Mouse (Mus musculus) MEL (cell line): ENCODE measurements at regions not wholly inside any gene's neighbourhood (a gene's known extent, or its start where the extent isn't known, plus 50 kb on each side); places are given as distances from the start of the nearest gene placed in this dataset.

Experiments used
- DNase-seq: peaks from one replicate; pipeline ENCODE4 v3.0.0; 2011; ENCODE audit warnings: low read depth, low spot score
- H3K27ac ChIP-seq: 2 replicates; pipeline ENCODE4 v1.5.1; 2012; ENCODE audit warnings: low read depth, mild to moderate bottlenecking, control low read depth, low read length, moderate library complexity; ENCODE audit not compliant: control insufficient read depth
- H3K27me3 ChIP-seq, 2 experiments: fragments of 150-350 bp in 1 of 2; sonication (generic) in 1 of 2; 2 replicates each; pipeline ENCODE4 v1.6.1; 2012; ENCODE audit warnings: low read length in 2 of 2, mild to moderate bottlenecking in 2 of 2, improper control_type of control experiment in 1 of 2, moderate library complexity in 1 of 2; ENCODE audit not compliant: insufficient read depth in 2 of 2, control insufficient read depth in 1 of 2
- H3K36me3 ChIP-seq, 2 experiments: 2 replicates each; pipeline ENCODE4 v1.6.1; 2012 to 2014; ENCODE audit warnings: low read length in 2 of 2, improper control_type of control experiment in 1 of 2, inconsistent platforms in 1 of 2, mild to moderate bottlenecking in 1 of 2; ENCODE audit not compliant: insufficient read depth in 2 of 2, control insufficient read depth in 1 of 2
- H3K4me1 ChIP-seq, 2 experiments: fragments of 150-350 bp in 1 of 2; sonication (generic) in 1 of 2; 2 replicates each; pipeline ENCODE4 v1.6.1; 2012; ENCODE audit warnings: low read length in 2 of 2, improper control_type of control experiment in 1 of 2, mild to moderate bottlenecking in 1 of 2; ENCODE audit not compliant: insufficient read depth in 2 of 2, control insufficient read depth in 1 of 2
- H3K4me3 ChIP-seq, 2 experiments: fragments of 150-350 bp in 1 of 2; sonication (generic) in 1 of 2; 2 replicates each; pipeline ENCODE4 v1.5.1; 2012; ENCODE audit warnings: low read depth in 2 of 2, low read length in 2 of 2, mild to moderate bottlenecking in 2 of 2, moderate library complexity in 2 of 2, control low read depth in 1 of 2, improper control_type of control experiment in 1 of 2; ENCODE audit not compliant: control insufficient read depth in 1 of 2, insufficient read depth in 1 of 2
- H3K79me2 ChIP-seq: 2 replicates; pipeline ENCODE4 v1.6.1; 2012; ENCODE audit warnings: mild to moderate bottlenecking, low read length, moderate library complexity; ENCODE audit not compliant: control insufficient read depth, poor library complexity, insufficient read depth
- H3K9ac ChIP-seq: 2 replicates; pipeline ENCODE4 v1.6.1; 2012; ENCODE audit warnings: low read depth, mild to moderate bottlenecking, control low read depth, low read length, moderate library complexity; ENCODE audit not compliant: control insufficient read depth, poor library complexity, severe bottlenecking
- H3K9me3 ChIP-seq: fragments of 150-350 bp; sonication (generic); replicated peaks from 2 replicates; pipeline ENCODE4 v1.6.1; 2012; ENCODE audit warnings: mild to moderate bottlenecking, low read length, improper control_type of control experiment, moderate library complexity; ENCODE audit not compliant: insufficient read depth
- CHD1 ChIP-seq: IDR thresholded peaks from 2 replicates; pipeline ENCODE4 v1.6.1; 2012; ENCODE audit warnings: low read depth, mild to moderate bottlenecking, inconsistent platforms, low read length, improper control_type of control experiment
- CHD2 ChIP-seq: IDR thresholded peaks from 2 replicates; pipeline ENCODE4 v1.6.1; 2011; ENCODE audit warnings: low read length, improper control_type of control experiment
- CTCF ChIP-seq, 3 experiments: IDR thresholded peaks in 2 of 3; conservative IDR thresholded peaks in 1 of 3; 2 replicates each; pipeline ENCODE4 v1.5.1; 2011 to 2012; ENCODE audit warnings: low read length in 3 of 3, low read depth in 2 of 3, mild to moderate bottlenecking in 2 of 3, improper control_type of control experiment in 1 of 3, inconsistent platforms in 1 of 3, mixed read lengths in 1 of 3, moderate library complexity in 1 of 3; ENCODE audit not compliant: control insufficient read depth in 1 of 3, insufficient read depth in 1 of 3, poor library complexity in 1 of 3, severe bottlenecking in 1 of 3
- ETS1 ChIP-seq: IDR thresholded peaks from 2 replicates; pipeline ENCODE4 v1.6.1; 2012; ENCODE audit warnings: low read depth, mild to moderate bottlenecking, inconsistent platforms, low read length, improper control_type of control experiment, moderate library complexity
- GABPA ChIP-seq: IDR thresholded peaks from 2 replicates; pipeline ENCODE4 v1.6.1; 2012; ENCODE audit warnings: low read depth, mild to moderate bottlenecking, inconsistent platforms, low read length, improper control_type of control experiment, moderate library complexity
- GATA1 ChIP-seq: IDR thresholded peaks from 2 replicates; pipeline ENCODE4 v1.6.1; 2011; ENCODE audit warnings: low read depth, low read length, improper control_type of control experiment
- KAT2A ChIP-seq: conservative IDR thresholded peaks from 2 replicates; pipeline ENCODE4 v1.6.1; 2012; ENCODE audit warnings: low read depth, low read length, improper control_type of control experiment, inconsistent platforms
- MAX ChIP-seq: IDR thresholded peaks from 2 replicates; pipeline ENCODE4 v1.6.1; 2011; ENCODE audit warnings: low read length, improper control_type of control experiment
- MAZ ChIP-seq: IDR thresholded peaks from 2 replicates; pipeline ENCODE4 v1.6.1; 2012; ENCODE audit warnings: low read depth, mild to moderate bottlenecking, inconsistent platforms, low read length, improper control_type of control experiment
- MEF2A ChIP-seq: IDR thresholded peaks from 2 replicates; pipeline ENCODE4 v1.6.1; 2014; ENCODE audit warnings: low read depth, mild to moderate bottlenecking, inconsistent platforms, low read length, improper control_type of control experiment; ENCODE audit not compliant: poor library complexity, insufficient replicate concordance, severe bottlenecking; ENCODE audit errors: extremely low read depth
- MXI1 ChIP-seq: IDR thresholded peaks from 2 replicates; pipeline ENCODE4 v1.6.1; 2011; ENCODE audit warnings: mild to moderate bottlenecking, low read depth, low read length, improper control_type of control experiment
- MYB ChIP-seq: IDR thresholded peaks from 2 replicates; pipeline ENCODE4 v1.6.1; 2011; ENCODE audit warnings: mild to moderate bottlenecking, low read depth, low read length, improper control_type of control experiment
- MYC ChIP-seq: IDR thresholded peaks from 2 replicates; pipeline ENCODE4 v1.6.1; 2011; ENCODE audit warnings: low read depth, mild to moderate bottlenecking, low read length, improper control_type of control experiment, moderate library complexity
- POLR2A ChIP-seq, 2 experiments: IDR thresholded peaks; 2 replicates each; pipeline ENCODE4 v1.6.1; 2011 to 2012; ENCODE audit warnings: low read length in 2 of 2, mild to moderate bottlenecking in 2 of 2, control low read depth in 1 of 2, improper control_type of control experiment in 1 of 2, low read depth in 1 of 2, moderate library complexity in 1 of 2; ENCODE audit not compliant: control insufficient read depth in 1 of 2, insufficient read depth in 1 of 2, poor library complexity in 1 of 2
- POLR2AphosphoS5 ChIP-seq: IDR thresholded peaks from 2 replicates; pipeline ENCODE4 v1.6.1; 2012; ENCODE audit warnings: low read depth, borderline replicate concordance, mild to moderate bottlenecking, inconsistent platforms, low read length, moderate library complexity, mixed read lengths
- RCOR1 ChIP-seq: IDR thresholded peaks from 2 replicates; pipeline ENCODE4 v1.6.1; 2012; ENCODE audit warnings: low read depth, mild to moderate bottlenecking, inconsistent platforms, low read length, improper control_type of control experiment
- SIN3A ChIP-seq: IDR thresholded peaks from 2 replicates; pipeline ENCODE4 v1.6.1; 2012; ENCODE audit warnings: low read length, improper control_type of control experiment, inconsistent platforms
- SMC3 ChIP-seq: IDR thresholded peaks from 2 replicates; pipeline ENCODE4 v1.6.1; 2011; ENCODE audit warnings: low read depth, low read length, improper control_type of control experiment
- TAL1 ChIP-seq: IDR thresholded peaks from 2 replicates; pipeline ENCODE4 v1.6.1; 2012; ENCODE audit warnings: mild to moderate bottlenecking, inconsistent platforms, low read length, moderate library complexity, mixed read lengths
- TBP ChIP-seq: IDR thresholded peaks from 2 replicates; pipeline ENCODE4 v1.8.0; 2011; ENCODE audit warnings: low read depth, low read length, improper control_type of control experiment
- UBTF ChIP-seq: IDR thresholded peaks from 2 replicates; pipeline ENCODE4 v1.6.1; 2012; ENCODE audit warnings: low read depth, mild to moderate bottlenecking, inconsistent platforms, low read length, improper control_type of control experiment, moderate library complexity, borderline replicate concordance; ENCODE audit not compliant: insufficient read depth
- USF2 ChIP-seq, 2 experiments: IDR thresholded peaks; 2 replicates each; pipeline ENCODE4 v1.6.1; 2011 to 2012; ENCODE audit warnings: improper control_type of control experiment in 2 of 2, low read length in 2 of 2, borderline replicate concordance in 1 of 2, inconsistent platforms in 1 of 2, low read depth in 1 of 2, mild to moderate bottlenecking in 1 of 2; ENCODE audit not compliant: insufficient read depth in 1 of 2
- ZC3H11A ChIP-seq: IDR thresholded peaks from 2 replicates; pipeline ENCODE4 v1.6.1; 2012; ENCODE audit warnings: low read depth, mild to moderate bottlenecking, inconsistent platforms, low read length, improper control_type of control experiment
- ZMIZ1 ChIP-seq: IDR thresholded peaks from 2 replicates; pipeline ENCODE4 v1.6.1; 2012; ENCODE audit warnings: low read depth, mild to moderate bottlenecking, inconsistent platforms, low read length, improper control_type of control experiment, moderate library complexity

DNA sequence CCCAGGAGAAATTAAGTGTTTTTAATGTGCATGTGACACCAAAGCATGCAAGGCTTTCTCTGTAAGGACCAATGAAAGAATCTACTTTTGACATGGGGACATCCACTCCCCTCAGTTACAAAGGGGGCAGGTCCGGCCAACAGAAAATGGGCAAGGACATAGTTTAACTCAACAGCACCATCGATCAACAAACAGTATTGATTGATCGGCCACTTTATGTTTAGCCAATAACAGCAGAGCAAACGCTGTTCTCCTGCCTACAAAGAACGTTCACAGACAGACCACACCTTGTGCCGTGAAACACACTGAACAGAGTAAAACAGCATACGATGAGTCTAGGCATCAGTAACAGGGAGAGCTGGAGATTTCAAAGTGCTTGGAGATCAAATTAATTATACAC lies 467.7 kb upstream of the Arid1b start:
- Histone ChIP-seq H3K36me3 (no peaks in the 10 kb centered on the region), H3K9me3 (no peaks in the 10 kb centered on the region), H3K4me3 (no peak overlapping the region), H3K27ac (no peak overlapping the region), H3K79me2 (no peaks in the 10 kb centered on the region), H3K9ac (no peak overlapping the region), H3K27me3 (no peaks in the 10 kb centered on the region), H3K4me1 (no peaks in the 10 kb centered on the region)
- no peak for DNase-seq
- TF ChIP-seq TBP (no peak), MAZ (no peak), KAT2A (no peak), ZC3H11A (no peak), MAX (no peak), ZMIZ1 (no peak), POLR2A (IDR thresholded peaks at IDR 0.05; ENCODE audit: control insufficient read depth in 1 of 2, insufficient read depth in 1 of 2, low read depth in 1 of 2, low read length in 2 of 2, poor library complexity in 1 of 2) (no peak), CHD2 (no peak), MYB (no peak), CHD1 (no peak), ETS1 (no peak), SIN3A (no peak), SMC3 (no peak), POLR2AphosphoS5 (no peak), GATA1 (no peak), MXI1 (no peak)

DNA sequence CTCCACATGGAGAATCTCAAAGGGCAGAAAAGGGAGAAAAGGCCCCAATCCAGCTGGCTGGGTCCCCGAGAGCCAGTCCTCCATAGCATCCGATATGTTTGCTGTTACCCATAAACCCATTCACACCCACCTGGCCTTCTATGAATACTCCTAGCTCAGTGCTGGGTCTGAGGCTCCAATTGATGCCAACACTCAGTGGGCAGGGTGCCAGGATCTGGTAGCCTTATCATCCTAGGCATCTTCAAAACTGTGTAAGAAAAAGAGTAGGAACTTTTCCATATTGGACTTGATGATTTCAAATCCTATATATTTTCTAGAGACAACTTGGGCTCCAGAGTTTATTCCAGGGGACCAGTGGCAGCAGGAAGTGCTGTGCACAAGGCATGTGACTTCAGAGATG lies 462.0 kb upstream of the Arid1b start:
- H3K27ac ChIP-seq, result no peak overlapping the region
- no peaks in the 10 kb centered on the region for H3K36me3 ChIP-seq
- H3K9ac ChIP-seq, result no peak overlapping the region
- H3K27me3 ChIP-seq, result 0 out of 4 replicates have a peak, but pooled peaks cover 0 to 2% of the 10 kb centered on the region in 2 experiments
- H3K4me1 ChIP-seq, result no peaks in the 10 kb centered on the region
- TF ChIP-seq KAT2A (no peak), UBTF (no peak), MYB (no peak), POLR2A (IDR thresholded peaks at IDR 0.05; ENCODE audit: control insufficient read depth in 1 of 2, insufficient read depth in 1 of 2, low read depth in 1 of 2, low read length in 2 of 2, poor library complexity in 1 of 2) (no peak), POLR2AphosphoS5 (no peak), MEF2A (no peak), CTCF (IDR thresholded peaks at IDR 0.05 in 2 of 3, conservative IDR thresholded peaks at IDR 0.05 in 1 of 3; ENCODE audit: control insufficient read depth in 1 of 3, insufficient read depth in 1 of 3, low read depth in 2 of 3, low read length in 3 of 3, poor library complexity in 1 of 3, severe bottlenecking in 1 of 3) (no peak), MYC (no peak), GABPA (no peak), RCOR1 (no peak), TAL1 (no peak), TBP (no peak), MAZ (no peak), USF2 (IDR thresholded peaks at IDR 0.05; ENCODE audit: borderline replicate concordance in 1 of 2, insufficient read depth in 1 of 2, low read depth in 1 of 2, low read length in 2 of 2) (no peak), CHD2 (no peak)
- TF ChIP-seq, all 39 proteins: peak for 0
- no peak for DNase-seq
- no peak overlapping the region for H3K4me3 ChIP-seq
- H3K79me2 ChIP-seq, result no peaks in the 10 kb centered on the region
- no peaks in the 10 kb centered on the region for H3K9me3 ChIP-seq
